Mouse (Mus musculus): Measurements from ENCODE around the gene Mgrn1. TPM values are rescaled to one million over a fixed set of nuclear protein-coding genes. Genes with fewer than 3 reads are reported as not detected.

Mgrn1 gene
- total RNA-seq, 2 experiments from 2014 or later: 219 to 221 TPM

GRCm38 (mm10) chr16:4974521-4974920 is 88.5 kb downstream of the Mgrn1 start:
- DNase-seq (ENCODE audit: extremely low spot score in 1 of 2, low spot score in 1 of 2): no peak

GRCm38 (mm10) chr16:4976180-4976579 is 90.1 kb downstream of the Mgrn1 start:
- no peak for DNase-seq (ENCODE audit: extremely low spot score in 1 of 2, low spot score in 1 of 2)

DNA sequence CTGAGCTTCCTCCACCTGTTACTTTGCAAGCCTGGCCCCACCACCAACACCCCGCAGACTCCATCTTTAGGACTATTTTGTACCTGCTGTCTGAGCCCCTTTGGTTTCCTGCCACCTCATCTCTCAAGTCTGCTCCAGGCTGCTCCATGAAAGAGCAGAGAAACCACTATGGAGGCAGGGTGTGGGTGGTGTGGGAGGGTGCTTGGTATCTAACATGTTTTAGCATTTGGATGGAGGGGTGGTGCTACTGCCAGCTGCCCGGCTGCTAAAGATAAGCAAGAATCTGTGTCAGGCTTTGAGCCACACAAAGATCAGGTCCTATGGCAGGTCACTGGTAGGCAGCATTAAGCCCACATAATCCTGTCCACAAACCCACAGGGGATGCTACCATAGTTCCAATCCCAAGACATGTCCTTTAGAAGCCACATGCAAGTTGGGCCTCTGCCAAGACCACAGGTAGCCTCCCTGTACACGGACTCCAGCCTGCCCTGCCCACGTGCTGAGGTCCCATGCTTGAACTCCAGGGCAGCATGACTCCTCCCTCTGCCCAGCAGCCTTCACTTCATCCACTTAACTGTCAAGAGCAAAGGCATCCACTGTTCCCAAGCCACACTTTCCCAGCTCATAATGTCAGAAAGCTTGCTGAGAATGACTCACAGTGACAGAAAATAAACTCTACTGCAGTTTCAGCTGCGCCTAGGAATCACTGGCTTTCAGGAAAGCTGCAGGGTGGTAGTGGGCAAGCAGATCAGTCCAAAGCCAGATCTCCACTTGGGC is 92.4 kb downstream of the Mgrn1 start:
- DNase-seq (ENCODE audit: extremely low spot score in 1 of 2, low spot score in 1 of 2): no peak

- DNase-seq (ENCODE audit: extremely low spot score in 1 of 2, low spot score in 1 of 2): no peak
These were observed 93.8 kb downstream of the Mgrn1 start for GRCm38 (mm10) chr16:4979755-4980380.

GRCm38 (mm10) chr16:4984717-4985116 is 98.7 kb downstream of the Mgrn1 start:
- DNase-seq (ENCODE audit: extremely low spot score in 1 of 2, low spot score in 1 of 2): no peak

Other genes with a start within 250 kb of the Mgrn1 start
- gene Vasn, start 246.3 kb upstream of the Mgrn1 start, total RNA-seq (2021): 1 to 10 TPM; 6.0 TPM
- gene Dnaja3, start 246.3 kb upstream of the Mgrn1 start, total RNA-seq (2021): 10 to 100 TPM; 62.5 to 71.8 TPM
- 10 to 100 TPM; 78.6 to 96.5 TPM for gene Coro7, start 206.5 kb upstream of the Mgrn1 start, total RNA-seq (2021)
- 10 to 100 TPM; 16.0 to 17.7 TPM for gene Nmral1, start 166.9 kb upstream of the Mgrn1 start, total RNA-seq (2021)
- gene Hmox2, start 159.9 kb upstream of the Mgrn1 start, total RNA-seq (2021): 10 to 100 TPM; 87.7 to 98.0 TPM
- 100 to 1,000 TPM; 237 to 239 TPM for gene Cdip1, start 96.0 kb upstream of the Mgrn1 start, total RNA-seq (2021)
- not detected for gene 4930562C15Rik, start 50.8 kb upstream of the Mgrn1 start, total RNA-seq (2021)
- 100 to 1,000 TPM in 1 of 2 experiments, 10 to 100 TPM in 1; 93.5 to 103 TPM for gene Ubald1, start 5.9 kb upstream of the Mgrn1 start, total RNA-seq (2021)
- gene Nudt16l1, start 52.5 kb downstream of the Mgrn1 start, total RNA-seq (2021): 10 to 100 TPM; 68.8 to 78.4 TPM
- 10 to 100 TPM; 59.7 to 74.3 TPM for gene Anks3, start 78.0 kb downstream of the Mgrn1 start, total RNA-seq (2021)
- not detected for gene Sept12, start 111.6 kb downstream of the Mgrn1 start, total RNA-seq (2021)
- gene Smim22, start 121.0 kb downstream of the Mgrn1 start, total RNA-seq (2021): not detected
- 100 to 1,000 TPM; 361 to 407 TPM for gene Rogdi, start 127.3 kb downstream of the Mgrn1 start, total RNA-seq (2021)
- gene Glyr1, start 163.6 kb downstream of the Mgrn1 start, total RNA-seq (2021): 100 to 1,000 TPM; 135 to 138 TPM
- gene Ubn1, start 163.8 kb downstream of the Mgrn1 start, total RNA-seq (2021): 10 to 100 TPM; 41.4 to 42.1 TPM
- gene Ppl, start 246.2 kb downstream of the Mgrn1 start, total RNA-seq (2021): 1 to 10 TPM; 1.3 to 1.6 TPM

All from layer of hippocampus, postnatal 25 days (tissue).